Mouse (Mus musculus) WW6 (cell line): ENCODE results near the gene Xpnpep3.

Experiments
- DNase-seq: peaks from one replicate; pipeline ENCODE4 v3.0.0-alpha.2; 2013; ENCODE audit warnings: low read depth, low spot score

The Xpnpep3 gene

GRCm38 (mm10) chr15:81399638-81400315 lies at the start of gene Xpnpep3, which contains the start of gene St13:
Gene Xpnpep3 (plus strand): TSS chr15:81400138.
Gene St13 (minus strand): TSS chr15:81400077.
- peak; percentile 86 for DNase-seq

- no peak for DNase-seq
Measured at GRCm38 (mm10) chr15:81350401-81350800, 49.5 kb upstream of the Xpnpep3 start.

DNA sequence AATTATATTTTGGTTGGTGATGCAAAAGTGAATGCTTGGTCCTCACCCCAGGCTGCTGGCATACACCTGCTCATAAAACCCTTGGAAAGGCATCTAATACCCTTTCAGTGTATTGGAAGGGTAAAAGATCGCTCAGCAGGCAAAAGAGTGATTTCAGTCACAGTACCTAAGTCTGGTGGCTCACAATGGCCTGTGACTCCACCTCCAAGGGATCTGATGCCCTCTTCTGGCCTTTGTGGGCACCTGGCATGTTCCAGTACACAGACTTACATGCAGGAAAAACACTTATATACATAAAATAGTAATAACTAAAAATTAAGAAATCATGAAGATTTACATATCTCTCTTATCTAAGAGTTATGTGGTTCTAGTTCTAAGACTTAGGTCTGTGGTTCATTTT lies 47.3 kb upstream of the Xpnpep3 start:
- DNase-seq = no peak

DNA sequence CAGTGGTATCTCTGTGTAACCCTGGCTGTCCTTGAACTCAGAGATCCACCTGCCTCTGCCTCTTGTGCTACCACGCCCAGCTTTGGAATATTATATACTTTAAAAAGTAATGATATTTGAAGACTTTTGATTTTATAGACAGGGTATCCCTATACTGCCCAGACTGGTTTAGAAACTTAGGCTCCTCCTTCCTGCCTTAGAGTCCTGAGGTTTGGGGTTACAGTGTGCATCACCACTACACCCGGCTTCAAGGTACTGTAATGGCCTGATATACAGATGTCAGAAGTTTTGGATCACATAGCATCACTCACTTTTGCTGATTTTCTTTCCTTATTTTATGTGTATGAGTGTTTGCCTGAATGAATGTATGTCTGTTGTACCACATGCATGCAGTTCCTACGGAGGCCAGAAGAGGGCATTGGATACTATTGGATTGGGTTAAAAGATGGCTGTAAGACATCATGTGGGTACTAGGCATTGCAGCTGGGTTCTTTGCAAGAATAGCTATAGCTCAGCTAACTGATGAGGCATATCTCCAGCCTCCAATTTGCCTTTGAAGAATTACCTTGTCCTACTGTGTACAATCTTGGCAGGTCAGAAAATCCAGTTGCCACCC lies 44.7 kb upstream of the Xpnpep3 start:
- DNase-seq = peak; percentile 33

DNA sequence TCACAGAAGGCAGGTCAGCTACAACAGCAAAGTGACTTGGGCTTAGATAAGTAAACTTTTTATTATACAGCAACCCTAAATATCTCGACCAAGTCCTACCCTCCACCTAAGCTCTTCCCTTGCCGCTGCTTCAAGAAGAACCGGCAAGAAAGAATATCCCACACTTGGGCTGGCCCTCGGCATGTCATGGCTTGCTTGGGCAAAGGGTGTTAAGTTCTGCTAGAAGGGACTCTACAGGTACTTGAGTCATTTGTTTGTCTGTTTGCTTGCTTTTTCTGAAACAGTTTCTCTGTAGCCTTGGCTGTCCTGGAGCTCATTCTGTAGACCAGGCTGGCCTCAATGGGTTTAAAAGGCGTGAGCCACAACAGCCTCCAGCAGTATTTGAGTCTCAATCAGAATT lies 43.0 kb upstream of the Xpnpep3 start:
- no peak for DNase-seq

DNA sequence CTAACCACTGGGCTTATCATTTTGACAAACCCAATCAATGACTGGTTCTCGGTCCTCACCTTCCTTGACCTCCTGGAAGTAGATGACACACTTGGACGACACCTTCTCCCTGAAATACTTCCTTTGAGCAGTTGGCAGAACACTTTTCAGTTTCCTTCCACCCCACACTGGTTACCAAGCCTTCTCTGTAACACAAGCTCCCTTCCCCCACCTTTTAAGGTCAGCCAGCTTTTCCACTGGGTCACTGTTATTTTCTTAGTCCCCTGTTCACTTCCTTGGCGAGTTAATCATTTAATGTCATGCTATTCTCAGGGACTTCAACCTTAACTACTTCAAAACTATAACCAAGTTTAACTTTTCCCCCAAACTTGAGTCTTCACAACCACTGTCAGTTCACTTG lies 41.0 kb upstream of the Xpnpep3 start:
- DNase-seq = no peak

- no peak for DNase-seq
Measured at GRCm38 (mm10) chr15:81359421-81359820, 40.5 kb upstream of the Xpnpep3 start.

DNA sequence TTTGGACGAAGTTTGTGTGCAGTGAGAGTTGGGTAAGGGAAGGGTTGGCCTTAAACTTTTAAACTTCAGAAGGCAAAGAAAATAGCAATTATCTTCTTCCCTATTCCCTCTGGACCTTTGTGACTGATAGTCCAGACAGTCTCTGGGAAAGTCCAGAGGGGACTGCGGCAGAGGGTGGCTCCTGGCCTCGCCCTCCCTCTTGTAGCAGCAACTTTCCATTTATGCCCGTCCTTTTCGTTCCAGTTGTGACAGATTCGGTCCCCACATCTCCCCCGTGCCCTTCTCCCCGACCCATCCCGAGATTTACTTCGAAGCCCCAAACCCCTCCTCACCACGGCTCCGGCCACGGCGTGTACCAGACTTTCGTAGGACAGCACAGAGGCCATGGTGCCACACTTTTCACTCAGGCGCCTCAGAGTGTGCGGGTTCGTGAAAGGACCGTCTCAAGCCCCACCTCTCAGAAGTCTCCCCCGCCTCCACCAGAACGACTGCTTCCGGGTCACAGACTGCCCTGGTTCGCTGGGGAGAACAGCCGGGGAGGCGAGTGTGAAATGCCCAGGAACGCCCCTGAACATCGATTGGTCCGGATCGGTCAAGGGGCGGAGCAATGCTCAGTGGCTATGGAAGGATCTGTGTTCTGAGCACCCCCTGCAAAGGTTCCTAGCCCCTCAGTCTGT lies 39.5 kb upstream of the Xpnpep3 start, which contains the start of gene Slc25a17:
Gene Slc25a17 (minus strand): TSS at position 468 of the 677 bp plus-strand sequence.
- peak; percentile 91 for DNase-seq

- DNase-seq = no peak
Measured at GRCm38 (mm10) chr15:81361022-81361404, 38.9 kb upstream of the Xpnpep3 start.

DNA sequence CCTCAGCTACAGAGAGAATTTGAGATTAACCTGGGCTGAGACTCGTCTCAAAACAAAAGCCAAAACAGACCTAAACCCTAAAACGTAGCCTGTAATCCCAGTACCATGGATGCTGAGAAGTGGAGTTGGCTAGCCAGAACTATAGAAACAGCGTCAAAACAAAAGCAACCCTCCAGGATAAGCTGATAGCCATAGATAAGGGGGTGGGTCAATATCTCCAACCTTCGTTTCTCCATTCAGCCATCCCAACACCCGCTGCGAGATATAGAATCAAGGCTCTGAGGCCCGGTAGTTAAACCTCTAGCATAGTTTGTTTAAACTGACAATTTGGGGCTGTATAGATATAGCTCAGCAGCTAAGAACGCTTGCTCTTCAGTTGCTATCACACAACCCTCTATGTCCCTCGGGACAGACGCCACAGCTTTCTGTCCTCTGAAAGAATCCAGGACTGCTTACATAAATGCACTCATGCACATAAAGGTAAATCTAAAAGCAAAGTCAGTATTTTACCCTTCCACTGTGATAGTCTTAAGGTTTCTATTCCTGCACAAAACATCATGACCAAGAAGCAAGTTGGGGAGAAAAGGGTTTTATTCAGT lies 38.4 kb upstream of the Xpnpep3 start:
- DNase-seq = no peak

- no peak for DNase-seq
Measured at GRCm38 (mm10) chr15:81362501-81362900, 37.4 kb upstream of the Xpnpep3 start.

GRCm38 (mm10) chr15:81364271-81364670 lies 35.7 kb upstream of the Xpnpep3 start:
- no peak for DNase-seq

DNA sequence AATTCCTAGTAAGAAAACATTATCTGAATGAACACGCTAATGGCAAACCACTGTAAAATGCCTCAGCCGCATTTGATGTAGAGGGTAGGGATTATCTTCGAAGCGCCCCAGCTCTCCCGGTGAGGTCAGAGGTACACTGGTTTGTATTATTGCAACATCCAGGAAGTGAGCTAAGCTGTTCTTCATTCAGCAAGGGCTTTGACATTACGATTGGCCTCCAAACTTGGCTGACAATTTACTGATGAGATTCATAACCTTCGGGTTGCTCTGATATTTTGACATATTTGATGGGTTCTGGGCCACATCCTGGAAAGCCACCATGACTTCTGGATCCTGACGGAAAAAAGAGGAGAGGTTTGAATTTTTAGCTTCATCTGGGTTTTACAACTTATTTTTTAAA lies 34.7 kb upstream of the Xpnpep3 start:
- no peak for DNase-seq

DNA sequence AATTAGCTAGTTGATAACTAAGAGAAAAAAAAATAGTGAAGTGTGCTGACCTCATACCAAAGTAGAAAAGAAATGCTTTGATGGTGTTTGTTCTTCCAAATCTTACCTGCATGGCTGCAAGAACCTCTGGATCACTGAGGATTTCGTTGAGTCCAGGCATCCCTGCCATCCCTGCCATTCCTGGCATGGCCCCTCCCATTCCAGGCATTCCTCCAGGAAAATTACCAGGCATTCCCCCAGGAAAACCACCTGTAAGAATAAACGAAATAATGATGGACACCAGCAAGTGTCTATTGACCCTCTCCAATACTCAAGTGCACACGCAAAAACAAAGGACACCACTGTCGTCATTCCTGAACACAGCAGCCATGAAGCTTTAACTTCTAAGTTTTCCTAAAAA lies 33.7 kb upstream of the Xpnpep3 start:
- no peak for DNase-seq

DNA sequence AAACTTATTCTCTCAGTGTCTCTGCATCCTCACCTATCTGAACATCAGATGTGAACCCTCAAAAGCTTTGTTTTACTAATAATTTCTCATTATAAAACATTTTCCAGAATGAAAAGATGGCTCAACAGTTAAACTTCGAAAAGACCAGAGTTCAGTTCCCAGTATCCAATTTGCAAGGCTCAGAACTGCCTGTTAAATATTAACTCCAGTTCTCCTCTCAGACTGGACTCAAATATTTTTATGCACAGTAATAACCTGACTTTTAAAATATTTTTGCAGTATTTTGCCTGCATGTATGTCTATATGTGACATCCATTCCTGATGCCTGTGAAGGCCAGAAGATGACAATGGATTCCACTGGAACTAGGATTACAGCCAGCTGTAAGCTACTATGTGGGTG lies 31.3 kb upstream of the Xpnpep3 start:
- no peak for DNase-seq

DNA sequence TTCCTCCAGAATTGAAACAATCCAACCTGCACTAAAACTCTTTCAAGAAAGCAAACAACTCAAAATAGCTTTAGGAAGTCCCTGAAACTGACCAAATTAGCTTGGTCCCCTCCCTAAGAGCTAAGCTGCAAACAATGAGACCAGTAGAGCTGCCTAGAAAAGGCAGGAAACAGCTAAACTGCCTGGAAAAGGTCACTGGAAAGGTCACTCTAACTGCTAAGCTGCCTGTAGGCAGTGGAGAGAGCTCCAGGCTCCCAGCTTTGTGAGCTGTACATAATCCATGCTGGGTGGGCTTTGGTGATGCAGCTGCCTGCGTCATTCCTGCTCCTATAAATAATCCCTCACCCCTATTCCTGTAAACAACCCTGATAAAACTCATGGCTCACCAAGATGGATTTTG lies 29.6 kb upstream of the Xpnpep3 start:
- DNase-seq = no peak

- no peak for DNase-seq
Measured at GRCm38 (mm10) chr15:81374621-81375020, 25.3 kb upstream of the Xpnpep3 start.

GRCm38 (mm10) chr15:81378845-81379244 lies 21.1 kb upstream of the Xpnpep3 start:
- no peak for DNase-seq

GRCm38 (mm10) chr15:81386327-81386726 lies 13.6 kb upstream of the Xpnpep3 start:
- no peak for DNase-seq

GRCm38 (mm10) chr15:81392997-81393396 lies 6.9 kb upstream of the Xpnpep3 start:
- no peak for DNase-seq

GRCm38 (mm10) chr15:81394211-81394915 lies 5.6 kb upstream of the Xpnpep3 start:
- DNase-seq = no peak

DNA sequence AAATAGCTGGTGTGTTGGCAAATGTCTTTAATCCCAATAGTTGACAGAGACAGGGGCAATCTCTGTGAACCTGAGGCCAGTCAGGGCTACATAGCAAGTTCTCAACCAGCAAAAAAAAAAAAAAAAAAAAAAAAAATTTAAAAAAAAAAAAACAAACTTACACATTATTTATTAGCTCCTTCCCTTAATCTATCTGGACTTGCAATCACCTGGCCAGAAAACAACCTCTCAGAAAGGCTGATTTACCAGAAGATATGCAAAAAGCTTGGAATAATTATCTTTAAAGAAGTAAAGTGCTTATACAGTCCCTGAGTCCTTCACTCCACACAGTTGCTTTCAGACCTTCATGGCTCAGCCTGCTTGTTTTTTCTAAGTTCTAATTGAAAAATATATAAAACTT lies 1.7 kb upstream of the Xpnpep3 start:
- DNase-seq = no peak
